Mouse (Mus musculus) limb, embryonic 13.5 days (tissue): ENCODE data around the gene Kdelc1. TPM values are rescaled to one million over a fixed set of nuclear protein-coding genes. Genes with fewer than 3 reads are reported as not detected.
A peak's percentile ranks its signal among the peaks of the same experiment; 100 is the strongest.

Experiments used
- ATAC-seq: fragments of 200-750 bp; cut with Nextera tagmentation; 2 replicates; pipeline ENCODE4 v1.8.0; 2017; ENCODE audit warnings: low read depth, moderate number of reproducible peaks, moderate TSS enrichment; ENCODE audit not compliant: low FRiP score
- H3K27ac ChIP-seq: fragments of 300-500 bp; sonication (generic); 2 replicates; pipeline ENCODE4 v1.5.1; 2015; ENCODE audit warnings: inconsistent platforms, mild to moderate bottlenecking, moderate library complexity
- H3K27me3 ChIP-seq: fragments of 300-500 bp; sonication (generic); 2 replicates; pipeline ENCODE4 v1.6.1; 2015; ENCODE audit warnings: mild to moderate bottlenecking, inconsistent platforms
- H3K36me3 ChIP-seq: fragments of 300-500 bp; sonication (generic); 2 replicates; pipeline ENCODE4 v1.6.1; 2015; ENCODE audit warnings: inconsistent platforms, mild to moderate bottlenecking, moderate library complexity
- H3K4me1 ChIP-seq: fragments of 300-500 bp; sonication (generic); 2 replicates; pipeline ENCODE4 v1.6.1; 2015; ENCODE audit warnings: inconsistent platforms
- H3K4me2 ChIP-seq: fragments of 300-500 bp; sonication (generic); replicated peaks from 2 replicates; pipeline ENCODE4 v1.6.1; 2015; ENCODE audit warnings: inconsistent platforms, mild to moderate bottlenecking, moderate library complexity
- H3K4me3 ChIP-seq: fragments of 300-500 bp; sonication (generic); 2 replicates; pipeline ENCODE4 v1.5.1; 2015; ENCODE audit warnings: moderate library complexity, mild to moderate bottlenecking, inconsistent platforms
- H3K9ac ChIP-seq: fragments of 300-500 bp; sonication (generic); 2 replicates; pipeline ENCODE4 v1.6.1; 2015; ENCODE audit warnings: mild to moderate bottlenecking, inconsistent platforms
- H3K9me3 ChIP-seq: fragments of 300-500 bp; sonication (generic); 2 replicates; pipeline ENCODE4 v1.6.1; 2016; ENCODE audit warnings: inconsistent platforms
- WGBS: fragments of 180-500 bp; shearing (Covaris S2); methylation state at CpG from one replicate; pipeline ENCODE4 v1.1.7; 2015; 5-methylcytosine and 5-hydroxymethylcytosine counted together
- polyA plus RNA-seq: library from polyadenylated mRNA; unstranded; fragments of >200 nt; fragmentation: Nextera tagmentation; extraction: Ambion mirVana; gene quantifications from 2 replicates; pipeline ENCODE4 v1.2.1, GENCODE M21; 2015

Kdelc1 gene
- polyA plus RNA-seq, 1 experiment from 2014 or later: 82.0 TPM

DNA sequence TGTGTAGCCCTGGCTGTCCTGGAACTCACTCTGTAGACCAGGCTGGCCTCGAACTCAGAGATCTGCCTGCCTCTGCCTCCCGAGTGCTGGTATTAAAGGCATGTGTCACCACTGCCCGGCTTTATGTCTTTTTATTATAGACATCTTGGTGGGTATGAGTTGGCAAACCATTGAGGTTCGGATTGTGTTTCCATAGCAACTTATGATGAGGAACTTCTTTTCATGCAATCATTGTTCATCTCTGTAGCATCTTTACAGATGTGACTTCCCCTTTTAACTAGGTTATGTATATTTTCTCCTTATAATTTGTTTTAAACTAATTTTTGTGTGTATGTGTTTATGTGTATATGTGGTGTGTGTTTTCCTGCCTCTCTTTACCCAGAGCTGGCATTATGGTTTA, 7.0 kb upstream of the Kdelc1 start:
- Histone ChIP-seq H3K27me3 (no peaks in the 10 kb centered on the region), H3K36me3 (peaks cover 62% of the 10 kb centered on the region), H3K9ac (no peak overlapping the region), H3K9me3 (no peaks in the 10 kb centered on the region), H3K4me3 (no peak overlapping the region), H3K4me1 (peaks cover 8% of the 10 kb centered on the region), H3K27ac (no peak overlapping the region), H3K4me2 (no peak overlapping the region)
- 94% methylated on average over 4 of the region's 4 CpGs for WGBS
- ATAC-seq: no peak

DNA sequence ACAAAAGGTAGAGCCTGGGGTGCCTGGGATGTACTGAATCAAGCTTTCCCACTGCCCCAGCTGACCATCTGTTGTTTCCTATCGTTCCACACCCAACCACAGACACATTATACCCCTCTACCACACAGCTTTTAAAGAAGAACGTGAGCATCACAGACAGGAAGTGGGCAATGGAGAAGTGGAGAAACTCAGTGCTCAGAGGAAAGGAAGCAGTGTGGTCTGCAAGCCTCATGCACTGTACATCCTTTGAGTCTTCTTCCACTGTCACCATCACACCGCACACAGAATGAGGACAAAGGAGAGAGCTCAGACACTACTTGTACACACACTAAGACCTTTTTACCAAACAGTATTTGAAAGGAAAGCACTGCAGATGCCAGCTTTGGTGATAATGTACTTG, 3.6 kb upstream of the Kdelc1 start:
- WGBS: 75% methylated on average over 3 of the region's 3 CpGs
- no peaks in the 10 kb centered on the region for H3K9me3 ChIP-seq
- no peak overlapping the region for H3K4me2 ChIP-seq
- no peak overlapping the region for H3K27ac ChIP-seq
- H3K4me3 ChIP-seq: no peak overlapping the region
- no peak for ATAC-seq
- no peak overlapping the region for H3K9ac ChIP-seq
- peaks cover 18% of the 10 kb centered on the region for H3K4me1 ChIP-seq
- H3K36me3 ChIP-seq: peaks cover 41% of the 10 kb centered on the region
- no peaks in the 10 kb centered on the region for H3K27me3 ChIP-seq

DNA sequence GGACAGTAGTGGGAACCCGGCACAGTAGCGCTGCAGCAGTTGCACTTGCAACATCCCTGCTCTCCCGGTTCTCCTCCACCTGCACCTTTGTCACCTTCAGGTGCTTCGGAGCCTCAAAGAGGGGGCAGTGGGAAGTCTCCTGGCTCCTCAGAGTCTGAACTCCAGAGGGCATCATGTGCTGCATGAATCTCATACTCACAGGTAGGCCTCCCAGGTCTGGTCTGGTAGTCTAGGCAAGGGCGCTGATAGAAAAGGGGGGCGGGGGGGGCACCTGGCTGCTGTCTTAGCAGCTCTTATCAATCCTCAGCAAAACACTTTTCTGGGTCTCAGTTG, 1.4 kb upstream of the Kdelc1 start:
- Histone ChIP-seq H3K4me1 (peaks cover 18% of the 10 kb centered on the region), H3K36me3 (peaks cover 31% of the 10 kb centered on the region), H3K9me3 (no peaks in the 10 kb centered on the region), H3K9ac (peak overlapping the region; percentile 88), H3K4me2 (peak overlapping the region; percentile 79), H3K27ac (peak overlapping the region; percentile 96), H3K27me3 (no peaks in the 10 kb centered on the region), H3K4me3 (peak overlapping the region; percentile 76)
- peak; percentile 4; the same call in 1 of the 2 replicates for ATAC-seq
- 2% methylated on average over 6 of the region's 6 CpGs for WGBS

DNA sequence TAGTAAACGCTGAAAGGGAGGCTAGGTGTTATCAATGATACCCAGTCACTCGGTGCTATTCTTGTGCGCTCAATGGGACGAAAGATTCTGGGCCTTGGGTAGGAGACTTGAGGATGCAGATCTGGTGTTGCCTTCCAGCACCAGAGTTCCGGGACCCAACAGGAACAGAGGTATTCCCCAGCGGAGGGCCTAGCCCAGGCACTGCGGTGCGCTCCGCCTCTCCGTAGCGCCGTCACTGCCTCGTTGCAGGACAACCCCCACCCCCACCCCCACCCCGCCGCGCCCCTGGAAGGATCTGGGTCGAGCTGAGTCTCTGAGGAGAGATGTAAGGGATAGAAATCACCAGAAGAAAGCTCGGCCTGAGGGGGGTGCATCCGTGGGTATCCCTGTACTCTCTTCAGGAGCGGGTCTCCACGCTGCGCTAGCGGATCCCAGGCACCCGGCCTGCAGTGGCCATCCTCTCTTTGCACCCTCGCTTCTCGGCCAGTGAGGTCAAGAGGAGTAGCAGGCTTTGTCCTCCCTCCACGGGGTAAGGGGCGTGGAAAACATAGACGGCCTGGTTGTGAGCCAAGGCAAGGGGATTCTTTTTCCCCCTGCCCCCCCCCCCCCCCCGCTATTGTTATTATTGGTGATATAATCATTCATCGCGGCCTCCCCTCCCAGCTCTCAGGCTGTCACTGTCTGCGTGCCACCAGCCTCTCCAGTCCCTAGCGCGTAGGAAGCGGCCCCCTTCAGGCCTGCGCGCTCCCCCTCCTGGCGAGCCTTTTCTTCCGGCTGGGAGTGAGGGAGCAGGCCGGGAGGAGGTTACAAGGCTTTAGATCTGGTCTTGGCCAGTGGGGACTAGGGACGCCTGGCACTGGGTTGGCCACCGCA, 829 bp upstream of the Kdelc1 start:
- H3K4me3 ChIP-seq: peak overlapping the region; percentile 76
- H3K4me2 ChIP-seq: peak overlapping the region; percentile 79
- H3K9ac ChIP-seq: peak overlapping the region; percentile 88
- no peaks in the 10 kb centered on the region for H3K27me3 ChIP-seq
- ATAC-seq: peak; percentile 84
- whole genome bisulfite sequencing: under 1% methylated on average over 39 of the region's 43 CpGs
- H3K36me3 ChIP-seq: peaks cover 32% of the 10 kb centered on the region
- peaks cover 18% of the 10 kb centered on the region for H3K4me1 ChIP-seq
- peak overlapping the region; percentile 96 for H3K27ac ChIP-seq
- no peaks in the 10 kb centered on the region for H3K9me3 ChIP-seq

DNA sequence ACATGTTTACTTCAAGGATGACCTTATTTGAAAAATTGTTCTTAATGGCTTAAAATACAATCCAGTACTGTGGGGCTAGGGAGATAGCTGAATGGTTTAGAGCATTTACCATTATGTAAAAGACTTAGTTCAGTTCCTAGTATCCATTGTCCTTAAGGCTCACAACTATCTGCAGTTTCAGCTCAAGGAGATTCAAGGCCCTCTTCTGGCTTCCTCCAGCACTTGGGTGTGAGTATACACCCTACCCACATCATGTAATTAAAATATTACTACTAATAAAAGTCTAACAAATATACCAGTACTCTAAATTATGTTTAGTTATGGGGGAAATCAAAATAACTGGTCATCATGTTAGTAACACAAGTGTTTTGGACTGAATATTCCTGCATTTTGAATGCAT, 1.0 kb downstream of the Kdelc1 start:
- H3K4me1 ChIP-seq: peaks cover 18% of the 10 kb centered on the region
- no peaks in the 10 kb centered on the region for H3K9me3 ChIP-seq
- peak overlapping the region; percentile 82 for H3K9ac ChIP-seq
- H3K4me2 ChIP-seq: peak overlapping the region; percentile 79
- no peak for ATAC-seq
- H3K27ac ChIP-seq: no peak overlapping the region
- no peaks in the 10 kb centered on the region for H3K27me3 ChIP-seq
- H3K36me3 ChIP-seq: peaks cover 32% of the 10 kb centered on the region
- H3K4me3 ChIP-seq: peak overlapping the region; percentile 76

DNA sequence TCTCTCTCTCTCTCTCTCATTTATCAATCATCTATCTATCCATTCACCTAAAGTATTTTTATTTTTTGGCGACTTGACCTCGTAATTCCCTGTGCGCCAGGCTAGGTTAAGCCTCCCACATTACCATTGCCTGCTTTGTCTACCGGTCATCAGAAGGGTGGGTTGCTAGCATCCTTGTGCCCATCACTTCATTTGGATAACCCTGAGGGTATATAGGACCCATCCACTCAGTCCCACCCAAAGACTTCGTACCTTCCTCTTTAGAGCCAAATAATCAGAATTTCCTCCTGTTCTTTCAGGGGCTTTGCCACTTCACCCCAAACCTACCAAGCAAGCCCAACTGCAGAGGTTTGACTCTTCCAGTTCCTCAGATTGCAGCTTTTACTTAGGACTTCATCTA, 15.7 kb downstream of the Kdelc1 start:
- no peak overlapping the region; the same call in 1 of the 2 replicates for H3K27ac ChIP-seq

DNA sequence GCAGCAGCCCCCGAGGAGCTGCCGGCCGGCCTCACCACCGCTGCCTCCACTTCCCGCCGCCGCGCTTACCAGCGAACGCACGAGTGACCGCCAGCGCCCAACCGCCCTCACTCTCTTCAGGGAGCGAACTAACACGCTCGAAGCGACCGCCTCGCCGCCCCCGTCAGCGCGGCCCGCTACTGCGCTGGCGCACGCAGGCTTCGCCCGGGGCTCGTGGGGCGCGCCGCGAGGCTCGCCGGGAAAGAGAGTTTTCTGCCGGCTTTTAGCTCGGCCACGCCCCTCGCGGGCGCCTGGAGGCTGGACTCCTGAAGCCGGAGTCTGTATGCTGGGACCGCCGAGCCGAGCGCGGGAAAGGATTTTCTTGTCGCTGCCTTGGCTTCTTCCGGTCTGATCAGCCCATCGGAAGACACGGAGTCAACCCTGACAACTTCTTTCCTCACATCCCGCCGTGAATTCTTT, 16.3 kb downstream of the Kdelc1 start, which contains the start of gene Tex30:
Tex30 (minus strand) TSS at position 183 of the 459 bp plus-strand sequence.
- ATAC-seq: peak; percentile 97

More for the DNA sequence above, 15.7 kb downstream of the Kdelc1 start:
- Histone ChIP-seq H3K36me3 (peaks cover 33% of the 10 kb centered on the region), H3K4me2 (peak overlapping the region; percentile 77), H3K4me1 (peaks cover 13% of the 10 kb centered on the region), H3K27me3 (no peaks in the 10 kb centered on the region), H3K9me3 (no peaks in the 10 kb centered on the region), H3K4me3 (peak overlapping the region; percentile 84), H3K9ac (peak overlapping the region; percentile 58)
- 12% methylated on average over 5 of the region's 5 CpGs for WGBS
- no peak for ATAC-seq

DNA sequence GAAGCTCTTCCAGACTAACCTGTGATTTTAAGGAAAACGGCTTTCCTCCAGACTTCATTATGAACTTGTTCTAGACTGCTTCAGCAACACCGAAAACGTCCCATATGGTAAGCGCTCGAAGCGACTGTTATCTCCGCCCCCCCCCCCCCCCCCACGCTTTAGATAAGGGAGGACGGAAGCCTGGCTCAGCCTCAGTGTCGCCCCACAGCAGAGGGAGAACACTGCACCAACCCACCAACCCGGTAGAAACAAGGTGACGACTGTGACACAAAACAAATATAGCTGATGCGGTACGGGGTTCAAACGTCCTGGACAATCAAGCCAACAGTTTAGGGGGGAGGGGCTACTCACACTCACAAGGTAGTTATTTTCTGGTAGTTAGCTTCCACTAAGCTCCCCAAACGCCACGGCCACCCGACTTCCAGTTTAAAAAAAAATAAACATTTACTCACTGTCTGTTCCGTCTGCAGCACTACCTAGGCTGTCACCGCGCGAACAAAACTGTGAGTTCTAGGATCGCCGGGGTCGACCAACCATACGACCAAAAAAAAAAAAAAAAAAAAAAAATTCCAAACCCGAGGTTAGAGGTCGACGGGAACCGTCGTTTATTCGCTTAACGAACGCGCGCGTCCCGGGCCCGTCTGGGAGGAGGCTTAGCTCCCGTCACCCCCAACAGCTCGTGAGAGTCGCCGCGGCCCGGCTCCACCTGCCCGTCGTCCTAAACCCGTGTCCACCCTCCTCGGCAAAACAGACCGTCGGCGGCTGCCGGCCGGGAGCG, 17.0 kb downstream of the Kdelc1 start:
- Histone ChIP-seq H3K4me2 (peak overlapping the region; percentile 77), H3K4me1 (peaks cover 13% of the 10 kb centered on the region), H3K36me3 (peaks cover 33% of the 10 kb centered on the region), H3K9me3 (peaks cover 4% of the 10 kb centered on the region; the same call in 1 of the 2 replicates), H3K4me3 (peak overlapping the region; percentile 84), H3K9ac (peak overlapping the region; percentile 81), H3K27ac (peak overlapping the region; percentile 80), H3K27me3 (no peaks in the 10 kb centered on the region)
- WGBS: under 1% methylated on average over 55 of the region's 55 CpGs
- peak; percentile 70 for ATAC-seq

More for the DNA sequence above, 16.3 kb downstream of the Kdelc1 start, which contains the start of gene Tex30:
- H3K27me3 ChIP-seq: no peaks in the 10 kb centered on the region
- peak within 1 kb of the TSS; percentile 77 for H3K4me2 ChIP-seq
- WGBS: under 1% methylated on average over 52 of the region's 55 CpGs
- peak within 1 kb of the TSS; percentile 84 for H3K4me3 ChIP-seq
- peak within 1 kb of the TSS; percentile 81 for H3K9ac ChIP-seq
- H3K9me3 ChIP-seq: peaks cover 2% of the 10 kb centered on the region; the same call in 1 of the 2 replicates
- H3K36me3 ChIP-seq: peaks cover 31% of the 10 kb centered on the region
- H3K4me1 ChIP-seq: peaks cover 13% of the 10 kb centered on the region
- H3K27ac ChIP-seq: peak within 1 kb of the TSS; percentile 80

DNA sequence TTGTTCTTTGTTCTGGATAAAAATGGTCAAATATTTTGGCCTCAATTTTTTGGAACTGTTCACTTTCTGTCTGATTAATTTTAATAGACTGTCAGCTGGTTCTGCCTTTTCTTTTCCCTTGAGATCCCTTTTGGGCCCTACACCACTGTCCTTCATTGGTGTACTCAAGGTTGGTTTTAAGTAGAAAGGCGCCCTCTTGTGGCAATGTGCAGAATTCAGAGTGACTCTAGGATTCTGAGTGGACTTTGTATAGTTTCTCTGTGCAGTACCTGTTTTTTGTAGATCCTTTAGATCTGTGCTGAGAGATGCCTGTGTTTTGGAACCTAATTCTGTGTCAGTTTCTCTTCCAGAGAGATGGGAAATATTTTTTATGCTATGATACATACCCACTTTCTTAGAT, 54.0 kb downstream of the Kdelc1 start:
- 3% methylated on average over 1 of the region's 1 CpGs for WGBS

DNA sequence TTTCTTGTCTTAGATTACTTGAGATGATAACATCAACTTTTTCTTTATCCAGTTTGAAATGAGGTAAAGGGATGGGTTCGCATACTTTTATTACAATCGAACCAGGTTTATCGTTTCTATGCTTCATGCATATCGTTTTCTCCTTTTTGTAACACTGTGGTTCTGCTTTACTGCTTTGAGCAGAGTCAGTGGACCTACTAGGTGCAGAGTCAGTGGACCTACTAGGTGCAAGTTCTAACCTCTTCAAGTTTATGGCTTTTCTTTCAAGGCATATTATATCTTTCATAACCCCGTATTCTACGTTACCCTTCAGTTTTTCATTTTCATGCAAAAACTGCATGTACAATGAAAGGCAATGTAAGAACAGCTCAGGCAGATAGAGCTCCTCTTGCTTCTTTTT, 55.2 kb downstream of the Kdelc1 start:
- 95% methylated on average over 6 of the region's 6 CpGs for WGBS
- Histone ChIP-seq H3K27me3 (no peaks in the 10 kb centered on the region), H3K36me3 (no peaks in the 10 kb centered on the region), H3K4me1 (no peaks in the 10 kb centered on the region), H3K4me2 (no peak overlapping the region), H3K9me3 (no peaks in the 10 kb centered on the region), H3K27ac (no peak overlapping the region), H3K4me3 (no peak overlapping the region), H3K9ac (no peak overlapping the region)
- no peak for ATAC-seq

More for the DNA sequence above, 54.0 kb downstream of the Kdelc1 start:
- Histone ChIP-seq H3K4me1 (no peaks in the 10 kb centered on the region), H3K4me2 (no peak overlapping the region), H3K27me3 (no peaks in the 10 kb centered on the region), H3K9ac (no peak overlapping the region), H3K36me3 (no peaks in the 10 kb centered on the region), H3K9me3 (no peaks in the 10 kb centered on the region), H3K4me3 (no peak overlapping the region), H3K27ac (no peak overlapping the region)
- no peak for ATAC-seq

DNA sequence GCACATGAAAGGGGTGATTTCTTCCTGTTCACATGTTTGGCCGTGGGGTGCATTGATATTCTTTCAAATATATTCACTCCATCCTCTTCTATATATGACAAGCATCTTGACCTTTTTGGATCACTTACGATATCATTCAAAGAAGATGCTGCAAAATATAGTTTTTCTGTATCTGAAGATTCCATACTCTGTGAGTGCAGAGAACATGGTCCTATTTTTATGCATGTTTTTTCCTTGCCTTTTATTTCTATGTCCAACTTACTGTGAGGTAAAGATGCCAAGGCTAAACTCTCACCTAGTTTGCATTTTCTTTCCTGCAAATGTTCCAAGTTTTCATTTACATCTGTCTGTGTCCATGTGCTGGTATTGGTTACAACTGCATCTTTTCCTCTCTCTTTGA, 56.8 kb downstream of the Kdelc1 start, which contains the start of gene Gm8251:
Gm8251 (minus strand) TSS at position 101 of the 400 bp plus-strand sequence.
- Histone ChIP-seq H3K27me3 (no peaks in the 10 kb centered on the region), H3K36me3 (no peaks in the 10 kb centered on the region), H3K27ac (no peak within 1 kb of the TSS), H3K4me2 (no peak within 1 kb of the TSS), H3K4me3 (no peak within 1 kb of the TSS), H3K9ac (no peak within 1 kb of the TSS), H3K4me1 (no peaks in the 10 kb centered on the region), H3K9me3 (no peaks in the 10 kb centered on the region)
- 88% methylated on average over 2 of the region's 2 CpGs for WGBS
- no peak for ATAC-seq

DNA sequence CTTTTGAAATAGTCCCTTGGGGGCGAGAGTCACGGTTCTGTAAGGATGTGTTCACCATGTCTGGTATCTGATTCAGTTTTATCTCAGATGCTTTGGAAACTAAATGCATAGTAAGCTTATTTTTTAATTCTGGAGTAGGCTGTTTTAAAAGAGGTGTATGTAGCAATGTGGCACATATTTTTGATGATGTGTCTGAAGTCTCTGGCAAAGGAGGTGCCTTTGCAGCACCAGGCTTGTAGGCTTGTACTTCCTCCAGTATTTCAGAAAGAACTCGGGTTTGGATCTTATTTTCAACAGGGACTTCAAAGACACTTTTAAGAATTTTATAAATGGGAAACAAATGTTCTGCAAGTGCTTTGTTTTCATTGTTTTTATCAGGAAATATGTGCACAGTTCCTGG, 60.8 kb downstream of the Kdelc1 start:
- H3K27me3 ChIP-seq: no peaks in the 10 kb centered on the region
- no peak for ATAC-seq
- no peaks in the 10 kb centered on the region for H3K9me3 ChIP-seq
- no peak overlapping the region for H3K27ac ChIP-seq
- H3K4me2 ChIP-seq: no peak overlapping the region
- no peak overlapping the region for H3K9ac ChIP-seq
- no peak overlapping the region for H3K4me3 ChIP-seq
- no peaks in the 10 kb centered on the region for H3K36me3 ChIP-seq
- WGBS: 69% methylated on average over 3 of the region's 3 CpGs
- no peaks in the 10 kb centered on the region for H3K4me1 ChIP-seq
